Comparison of ENCODE assay signal across 8 mouse cellular contexts in the genomic region with DNA sequence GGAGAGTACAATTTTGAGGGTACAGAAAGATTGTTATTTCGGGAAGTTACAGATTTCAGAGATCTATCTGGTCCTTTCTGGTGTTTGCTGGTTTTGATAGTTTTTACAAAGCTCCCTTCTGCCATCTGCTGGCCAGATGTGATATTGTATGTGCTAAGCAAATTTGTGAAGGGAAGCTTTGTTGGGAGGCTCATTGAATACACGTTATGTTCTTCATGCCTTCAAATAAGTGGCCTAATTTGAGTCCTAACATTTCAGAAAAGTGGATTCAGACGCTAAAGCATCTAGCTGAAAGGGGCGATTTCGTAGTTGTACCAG.
DNase-seq lines count a peak whose midpoint lies in the region; ATAC-seq and TF ChIP-seq lines count a peak whose summit lies in the region.

No protein-coding gene starts in this region.

- no peaks in the 10 kb centered on the region for H3K4me1 ChIP-seq in thymus, adult 2 months (replicated peaks; ENCODE audit: control insufficient read depth, insufficient read depth, low read length)
- 0 out of 2 replicates have a peak, but pooled peaks cover 3% of the 10 kb centered on the region for H3K4me1 ChIP-seq in embryonic facial prominence, embryonic 10.5 days
- no peaks in the 10 kb centered on the region for H3K4me1 ChIP-seq in lung, adult 2 months (ENCODE audit: control insufficient read depth, insufficient read depth, low read length)

- H3K36me3 ChIP-seq in thymus, adult 2 months (ENCODE audit: control insufficient read depth, insufficient read depth, low read length) = no peaks in the 10 kb centered on the region
- H3K36me3 ChIP-seq in embryonic facial prominence, embryonic 10.5 days (replicated peaks) = no peaks in the 10 kb centered on the region

- H3K4me3 ChIP-seq in thymus, adult 2 months (ENCODE audit: control insufficient read depth, insufficient read depth, low read length) = no peak overlapping the region
- H3K4me3 ChIP-seq in embryonic facial prominence, embryonic 10.5 days = no peak overlapping the region
- H3K4me3 ChIP-seq in lung, adult 2 months (replicated peaks; ENCODE audit: extremely low read depth, low read depth, low read length) = no peak overlapping the region

- H3K9me3 ChIP-seq in embryonic facial prominence, embryonic 10.5 days = no peaks in the 10 kb centered on the region

- DNase-seq in thymus, adult 2 months = peak; percentile 6
- no peak for DNase-seq in thymus, postnatal 36 days
- DNase-seq in adrenal gland, postnatal 14 days = peak; percentile 67
- peak; percentile 57 for DNase-seq in embryonic facial prominence, embryonic 10.5 days (ENCODE audit: low spot score)
- peak; percentile 73 for DNase-seq in kidney, postnatal 10 days
- DNase-seq in lung, adult 2 months = peak; percentile 14
- DNase-seq in right cerebral cortex, postnatal 10 days (ENCODE audit: low spot score in 2 of 2) = peak; percentile 82 to 86

- H3K27me3 ChIP-seq in thymus, adult 2 months (ENCODE audit: control insufficient read depth, insufficient read depth, low read length) = no peaks in the 10 kb centered on the region
- no peaks in the 10 kb centered on the region for H3K27me3 ChIP-seq in embryonic facial prominence, embryonic 10.5 days (replicated peaks; ENCODE audit: low read depth, poor library complexity, severe bottlenecking)

- TF ChIP-seq POLR2A in thymus, adult 2 months (IDR thresholded peaks at IDR 0.05; ENCODE audit: control insufficient read depth, extremely low read depth, insufficient read depth, low read length, poor library complexity) = no peak
- TF ChIP-seq POLR2A in lung, adult 2 months (IDR thresholded peaks at IDR 0.05; ENCODE audit: borderline replicate concordance, extremely low read depth, low read depth, low read length) = no peak

- WGBS in thymus, adult 2 months = 19% methylated on average over 5 of the region's 5 CpGs
- 12% methylated on average over 5 of the region's 5 CpGs for WGBS in embryonic facial prominence, embryonic 10.5 days
- WGBS in lung, adult 2 months = 7% methylated on average over 5 of the region's 5 CpGs

- ATAC-seq in activated CD4-positive, CD25-positive, alpha-beta regulatory T cell, adult 4 months = no peak

- TF ChIP-seq CTCF in thymus, adult 2 months (IDR thresholded peaks at IDR 0.05; ENCODE audit: borderline replicate concordance, control insufficient read depth, extremely low read depth, insufficient read depth, low read length, poor library complexity) = no peak
- no peak for TF ChIP-seq CTCF in lung, adult 2 months (IDR thresholded peaks at IDR 0.05; ENCODE audit: insufficient read depth, low read length)

- no peak overlapping the region for H3K27ac ChIP-seq in thymus, adult 2 months (ENCODE audit: control insufficient read depth, insufficient read depth, low read length)
- H3K27ac ChIP-seq in embryonic facial prominence, embryonic 10.5 days (replicated peaks) = no peak overlapping the region

Comparison
In these comparisons a context has a peak if more than half of its experiments do, and no peak if none do; other contexts are left out.
1. DNase-seq: peak in thymus, adult 2 months (single experiment), adrenal gland, postnatal 14 days (single experiment), embryonic facial prominence, embryonic 10.5 days (single experiment), kidney, postnatal 10 days (single experiment), lung, adult 2 months (single experiment) and right cerebral cortex, postnatal 10 days (2 of 2); none in thymus, postnatal 36 days (0 of 2).